Mouse (Mus musculus): ENCODE data around the gene Rif1. TPM values are rescaled to one million over a fixed set of nuclear protein-coding genes. Genes with fewer than 3 reads are reported as not detected.

Gene Rif1
- polyA plus RNA-seq, 1 experiment from 2014 or later: 54.4 TPM

- Histone ChIP-seq H3K9me3 (no peaks in the 10 kb centered on the region), H3K36me3 (peaks cover 32% of the 10 kb centered on the region)
- WGBS: 81% methylated on average over 5 of the region's 5 CpGs
Observed at GRCm38 (mm10) chr2:52042714-52043113, 29.9 kb upstream of the Rif1 start.

GRCm38 (mm10) chr2:52043485-52043884, 29.1 kb upstream of the Rif1 start:
- peaks cover 39% of the 10 kb centered on the region for H3K36me3 ChIP-seq
- H3K27ac ChIP-seq: no peak overlapping the region
- H3K4me1 ChIP-seq: 0 out of 2 replicates have a peak, but pooled peaks cover 6% of the 10 kb centered on the region
- no peak overlapping the region for H3K9ac ChIP-seq
- H3K4me3 ChIP-seq: no peak overlapping the region
- ATAC-seq (ENCODE audit: insufficient number of reproducible peaks, insufficient read depth, low FRiP score, low TSS enrichment): no peak
- 91% methylated on average over 11 of the region's 11 CpGs for WGBS
- H3K4me2 ChIP-seq (replicated peaks): no peak overlapping the region
- H3K27me3 ChIP-seq: no peaks in the 10 kb centered on the region
- H3K9me3 ChIP-seq: no peaks in the 10 kb centered on the region

More at GRCm38 (mm10) chr2:52042714-52043113, 29.9 kb upstream of the Rif1 start:
- H3K4me1 ChIP-seq: 0 out of 2 replicates have a peak, but pooled peaks cover 6% of the 10 kb centered on the region
- H3K27ac ChIP-seq: no peak overlapping the region
- no peak overlapping the region for H3K4me2 ChIP-seq (replicated peaks)
- no peak overlapping the region for H3K9ac ChIP-seq
- no peak for ATAC-seq (ENCODE audit: insufficient number of reproducible peaks, insufficient read depth, low FRiP score, low TSS enrichment)
- no peaks in the 10 kb centered on the region for H3K27me3 ChIP-seq
- no peak overlapping the region for H3K4me3 ChIP-seq

GRCm38 (mm10) chr2:52046032-52046431, 26.6 kb upstream of the Rif1 start:
- no peaks in the 10 kb centered on the region for H3K27me3 ChIP-seq
- H3K4me3 ChIP-seq: no peak overlapping the region
- 86% methylated on average over 5 of the region's 5 CpGs for WGBS
- no peak for ATAC-seq (ENCODE audit: insufficient number of reproducible peaks, insufficient read depth, low FRiP score, low TSS enrichment)
- H3K9me3 ChIP-seq: no peaks in the 10 kb centered on the region
- H3K27ac ChIP-seq: no peak overlapping the region
- H3K4me1 ChIP-seq: no peaks in the 10 kb centered on the region
- H3K4me2 ChIP-seq (replicated peaks): no peak overlapping the region
- peaks cover 56% of the 10 kb centered on the region for H3K36me3 ChIP-seq
- H3K9ac ChIP-seq: no peak overlapping the region

DNA sequence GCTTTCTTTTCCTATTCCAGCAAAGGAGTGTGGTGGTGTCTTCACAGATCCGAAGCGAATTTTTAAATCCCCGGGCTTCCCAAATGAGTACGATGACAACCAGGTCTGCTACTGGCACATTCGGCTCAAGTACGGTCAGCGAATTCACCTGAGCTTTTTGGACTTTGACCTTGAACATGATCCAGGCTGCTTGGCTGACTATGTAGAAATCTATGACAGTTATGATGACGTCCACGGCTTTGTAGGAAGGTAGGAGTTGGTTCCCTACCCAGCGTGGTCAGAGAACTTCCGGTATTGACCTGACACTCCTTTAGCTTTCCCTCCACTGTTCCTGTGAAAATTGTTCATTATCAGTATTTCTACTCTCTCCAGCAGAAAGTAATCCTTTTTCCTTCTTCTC, 21.8 kb upstream of the Rif1 start:
- Histone ChIP-seq H3K9ac (no peak overlapping the region), H3K4me2 (replicated peaks) (no peak overlapping the region), H3K4me1 (no peaks in the 10 kb centered on the region), H3K36me3 (peaks cover 74% of the 10 kb centered on the region), H3K27me3 (no peaks in the 10 kb centered on the region), H3K27ac (no peak overlapping the region), H3K4me3 (no peak overlapping the region), H3K9me3 (no peaks in the 10 kb centered on the region)
- 96% methylated on average over 11 of the region's 11 CpGs for WGBS
- no peak for ATAC-seq (ENCODE audit: insufficient number of reproducible peaks, insufficient read depth, low FRiP score, low TSS enrichment)

GRCm38 (mm10) chr2:52052335-52052734, 20.3 kb upstream of the Rif1 start:
- H3K36me3 ChIP-seq: peaks cover 59% of the 10 kb centered on the region
- ATAC-seq (ENCODE audit: insufficient number of reproducible peaks, insufficient read depth, low FRiP score, low TSS enrichment): no peak
- 82% methylated on average over 4 of the region's 4 CpGs for WGBS

GRCm38 (mm10) chr2:52053502-52053901, 19.1 kb upstream of the Rif1 start:
- Histone ChIP-seq H3K4me3 (no peak overlapping the region), H3K9me3 (no peaks in the 10 kb centered on the region), H3K27ac (no peak overlapping the region), H3K36me3 (peaks cover 49% of the 10 kb centered on the region), H3K4me1 (no peaks in the 10 kb centered on the region), H3K27me3 (no peaks in the 10 kb centered on the region), H3K4me2 (replicated peaks) (no peak overlapping the region), H3K9ac (no peak overlapping the region)
- no peak for ATAC-seq (ENCODE audit: insufficient number of reproducible peaks, insufficient read depth, low FRiP score, low TSS enrichment)
- WGBS: 67% methylated on average over 5 of the region's 5 CpGs

More at GRCm38 (mm10) chr2:52052335-52052734, 20.3 kb upstream of the Rif1 start:
- Histone ChIP-seq H3K4me2 (replicated peaks) (no peak overlapping the region), H3K27ac (no peak overlapping the region), H3K9me3 (no peaks in the 10 kb centered on the region), H3K9ac (no peak overlapping the region), H3K4me1 (no peaks in the 10 kb centered on the region), H3K27me3 (no peaks in the 10 kb centered on the region), H3K4me3 (no peak overlapping the region)

DNA sequence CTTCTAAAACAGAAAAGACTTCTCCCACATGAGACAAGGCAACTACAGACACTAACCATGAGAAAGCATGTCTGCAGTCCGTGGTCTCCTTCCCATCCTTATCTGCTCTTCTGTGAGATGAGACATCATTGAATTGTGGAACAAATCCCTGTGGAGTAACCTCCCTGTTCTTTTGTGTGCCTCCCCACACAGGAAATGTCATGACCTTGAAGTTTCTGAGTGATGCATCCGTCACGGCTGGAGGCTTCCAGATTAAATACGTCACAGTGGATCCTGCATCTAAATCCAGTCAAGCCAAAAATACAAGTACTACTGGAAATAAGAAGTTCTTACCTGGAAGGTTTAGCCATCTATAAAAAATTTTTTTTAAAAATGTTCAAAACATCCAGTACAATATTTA, 17.0 kb upstream of the Rif1 start:
- H3K9ac ChIP-seq: no peak overlapping the region
- H3K4me3 ChIP-seq: no peak overlapping the region
- no peak overlapping the region for H3K27ac ChIP-seq
- H3K9me3 ChIP-seq: no peaks in the 10 kb centered on the region
- H3K4me1 ChIP-seq: no peaks in the 10 kb centered on the region
- ATAC-seq (ENCODE audit: insufficient number of reproducible peaks, insufficient read depth, low FRiP score, low TSS enrichment): no peak
- no peaks in the 10 kb centered on the region for H3K27me3 ChIP-seq
- H3K36me3 ChIP-seq: peaks cover 36% of the 10 kb centered on the region
- H3K4me2 ChIP-seq (replicated peaks): no peak overlapping the region
- 57% methylated on average over 4 of the region's 4 CpGs for WGBS

DNA sequence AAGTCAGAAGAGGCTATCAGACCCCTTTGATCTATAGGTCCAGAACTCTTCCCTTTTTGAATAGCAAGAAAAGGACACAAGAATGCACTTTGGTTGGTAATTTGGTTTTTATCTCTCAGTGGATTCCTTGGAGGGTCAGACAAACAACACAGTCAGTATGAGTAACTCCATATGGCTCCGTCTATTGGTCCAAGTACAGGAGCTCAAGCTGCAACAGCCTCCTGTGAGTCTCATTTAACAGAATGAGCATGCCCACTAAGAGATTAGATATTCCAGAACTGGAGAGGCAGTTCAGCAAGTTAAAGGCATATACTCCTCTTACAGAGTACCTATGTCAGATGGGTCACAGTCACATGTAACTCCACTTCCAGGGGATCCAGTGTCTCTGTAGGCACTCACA, 15.5 kb upstream of the Rif1 start:
- WGBS: 77% methylated on average over 1 of the region's 1 CpGs
- Histone ChIP-seq H3K9ac (no peak overlapping the region), H3K36me3 (peaks cover 21% of the 10 kb centered on the region), H3K4me3 (no peak overlapping the region), H3K27ac (no peak overlapping the region), H3K4me2 (replicated peaks) (no peak overlapping the region), H3K27me3 (no peaks in the 10 kb centered on the region), H3K9me3 (no peaks in the 10 kb centered on the region), H3K4me1 (no peaks in the 10 kb centered on the region)
- no peak for ATAC-seq (ENCODE audit: insufficient number of reproducible peaks, insufficient read depth, low FRiP score, low TSS enrichment)

DNA sequence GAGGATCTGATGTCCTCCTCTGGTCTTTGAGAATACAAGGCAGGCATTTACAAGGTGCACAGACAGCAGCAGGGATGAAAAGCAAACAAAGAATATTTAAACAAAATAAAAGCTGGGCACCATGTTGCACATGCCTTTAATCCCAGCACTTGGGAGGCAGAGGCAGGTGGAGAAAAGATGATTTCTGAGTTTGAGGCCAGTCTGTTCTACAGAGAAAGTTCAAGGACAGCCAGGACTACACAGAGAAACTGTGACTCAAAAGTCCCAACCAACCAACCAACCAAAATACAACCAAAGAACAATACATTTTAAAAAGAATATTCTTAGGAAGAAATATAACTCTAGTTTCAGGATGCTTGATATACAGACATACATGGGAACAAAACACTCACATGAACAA, 15.0 kb upstream of the Rif1 start:
- H3K9ac ChIP-seq: no peak overlapping the region
- H3K27me3 ChIP-seq: no peaks in the 10 kb centered on the region
- peaks cover 17% of the 10 kb centered on the region; the same call in 1 of the 2 replicates for H3K36me3 ChIP-seq
- no peak overlapping the region for H3K4me2 ChIP-seq (replicated peaks)
- H3K27ac ChIP-seq: no peak overlapping the region
- no peak for ATAC-seq (ENCODE audit: insufficient number of reproducible peaks, insufficient read depth, low FRiP score, low TSS enrichment)
- no peaks in the 10 kb centered on the region for H3K9me3 ChIP-seq
- no peaks in the 10 kb centered on the region for H3K4me1 ChIP-seq
- no peak overlapping the region for H3K4me3 ChIP-seq

DNA sequence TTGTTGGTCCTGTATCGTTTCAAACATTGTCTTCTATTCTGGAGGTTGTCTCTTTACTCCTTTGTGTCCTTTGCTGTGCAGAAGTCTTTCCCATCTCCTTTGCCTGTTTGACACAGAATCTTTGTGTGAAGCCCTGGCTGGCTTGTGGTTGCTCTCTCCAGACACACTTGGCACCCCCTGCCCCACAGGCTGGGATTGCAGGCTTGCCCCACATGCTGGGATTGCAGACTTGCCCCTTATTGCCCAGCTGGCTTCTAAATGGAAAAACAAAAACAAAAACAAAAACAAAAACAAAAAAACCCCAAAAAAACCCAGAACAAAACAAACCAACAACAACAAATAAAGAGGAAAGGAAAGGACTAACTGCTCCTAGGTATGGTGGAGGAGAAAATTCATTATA, 4.0 kb upstream of the Rif1 start:
- no peak overlapping the region for H3K9ac ChIP-seq
- H3K9me3 ChIP-seq: no peaks in the 10 kb centered on the region
- WGBS: 66% methylated on average over 1 of the region's 1 CpGs
- no peak for ATAC-seq (ENCODE audit: insufficient number of reproducible peaks, insufficient read depth, low FRiP score, low TSS enrichment)
- no peak overlapping the region for H3K27ac ChIP-seq
- H3K4me3 ChIP-seq: no peak overlapping the region
- H3K27me3 ChIP-seq: no peaks in the 10 kb centered on the region
- no peaks in the 10 kb centered on the region for H3K36me3 ChIP-seq
- no peak overlapping the region for H3K4me2 ChIP-seq (replicated peaks)
- 0 out of 2 replicates have a peak, but pooled peaks cover 5% of the 10 kb centered on the region for H3K4me1 ChIP-seq

DNA sequence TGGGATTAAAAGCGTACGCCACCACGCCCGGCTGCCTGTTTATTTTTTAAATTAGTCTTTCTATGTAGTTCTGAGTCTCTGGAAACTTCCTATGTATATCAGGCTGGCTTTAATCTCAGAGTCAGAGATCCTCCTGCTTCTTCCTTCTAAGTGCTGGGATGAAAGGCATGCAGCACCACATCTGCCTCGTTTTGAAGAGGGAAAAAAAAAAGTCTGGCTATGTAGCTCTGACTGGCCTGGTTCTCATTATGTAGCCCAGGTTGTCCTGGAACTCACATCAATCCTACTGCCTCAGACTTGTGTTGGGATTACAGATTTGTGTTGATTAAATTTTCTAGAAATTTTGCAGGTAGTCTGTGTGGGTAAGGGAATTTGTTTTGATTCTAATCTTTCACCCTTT, 1.8 kb upstream of the Rif1 start:
- Histone ChIP-seq H3K36me3 (peaks cover 9% of the 10 kb centered on the region; the same call in 1 of the 2 replicates), H3K27me3 (no peaks in the 10 kb centered on the region), H3K9me3 (no peaks in the 10 kb centered on the region), H3K4me3 (no peak overlapping the region), H3K27ac (no peak overlapping the region), H3K9ac (no peak overlapping the region), H3K4me2 (replicated peaks) (no peak overlapping the region), H3K4me1 (peaks cover 11% of the 10 kb centered on the region; the same call in 1 of the 2 replicates)
- WGBS: 86% methylated on average over 5 of the region's 5 CpGs
- no peak for ATAC-seq (ENCODE audit: insufficient number of reproducible peaks, insufficient read depth, low FRiP score, low TSS enrichment)

DNA sequence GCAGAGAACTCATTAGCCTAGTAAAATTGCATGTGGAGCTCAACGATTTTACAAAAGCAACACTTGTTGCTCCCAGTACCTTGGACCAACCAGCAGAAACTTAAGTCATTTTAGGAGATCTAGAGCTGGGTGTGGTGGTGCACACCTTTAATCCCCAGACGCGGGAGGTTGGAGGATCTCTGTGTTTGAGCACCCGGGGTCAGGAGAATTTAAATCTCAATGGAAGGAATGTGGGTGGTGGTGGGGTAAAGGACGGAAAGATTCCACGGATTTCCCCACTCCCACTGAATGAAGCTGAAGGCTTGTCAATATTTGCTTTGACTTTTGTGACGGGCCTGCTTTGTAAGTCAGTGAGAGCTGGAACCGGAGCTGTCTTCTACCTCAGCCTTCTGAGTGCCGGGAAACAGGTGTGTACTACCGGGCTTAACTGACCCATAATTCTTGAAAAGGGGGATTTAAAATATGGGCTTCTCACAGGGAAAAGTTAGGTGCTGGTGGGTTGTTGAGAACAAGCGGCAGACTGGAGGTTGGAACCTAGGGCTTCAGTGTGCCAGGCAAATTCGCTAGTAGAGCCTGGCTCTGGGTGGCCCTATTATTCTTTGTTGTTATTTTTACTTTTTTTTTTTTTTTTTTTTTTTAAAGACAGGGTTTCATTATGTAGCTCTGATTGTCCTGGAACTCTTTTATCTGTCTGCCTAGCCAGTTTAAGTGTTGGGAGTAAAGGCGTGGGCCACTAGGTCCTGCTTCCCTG, 1.2 kb upstream of the Rif1 start:
- H3K4me1 ChIP-seq: peaks cover 11% of the 10 kb centered on the region; the same call in 1 of the 2 replicates
- no peaks in the 10 kb centered on the region for H3K27me3 ChIP-seq
- ATAC-seq (ENCODE audit: insufficient number of reproducible peaks, insufficient read depth, low FRiP score, low TSS enrichment): no peak
- peak overlapping the region; percentile 96; the same call in 1 of the 2 replicates for H3K4me3 ChIP-seq
- no peak overlapping the region for H3K27ac ChIP-seq
- H3K36me3 ChIP-seq: peaks cover 12% of the 10 kb centered on the region; the same call in 1 of the 2 replicates
- no peaks in the 10 kb centered on the region for H3K9me3 ChIP-seq
- H3K9ac ChIP-seq: no peak overlapping the region
- 36% methylated on average over 13 of the region's 13 CpGs for WGBS
- peak overlapping the region; percentile 55; the same call in 1 of the 2 replicates for H3K4me2 ChIP-seq (replicated peaks)
